In the genomic region with DNA sequence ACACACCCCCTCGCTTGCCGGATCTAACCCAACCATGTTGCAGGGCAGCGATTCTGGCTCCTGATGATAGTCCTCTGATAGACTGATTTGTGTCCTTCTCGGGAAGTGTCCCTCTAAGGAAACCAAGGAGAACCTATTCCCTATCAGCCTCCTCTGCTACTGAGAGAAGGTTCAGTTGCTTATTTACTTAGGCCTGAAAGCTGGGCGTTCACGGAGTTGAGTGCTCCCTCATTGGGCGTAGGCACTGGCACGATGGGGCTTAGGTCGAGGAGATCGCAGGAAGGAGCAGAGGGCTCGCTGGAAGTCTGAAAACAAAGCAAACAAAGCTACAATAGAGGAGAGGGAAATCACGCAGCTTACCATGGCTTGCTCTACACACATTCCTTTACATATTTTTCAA, we compare ENCODE assay signal across 17 mouse cellular contexts.
"Had no signal": no experiment of that assay in that cellular context is flagged by ENCODE, and none has a peak within 500 bp of the region (broad histone marks: within the 10 kb centered on the region; RNA-seq: fewer than 3 reads in every experiment).

No protein-coding gene starts in this region.

- H3K9me3 ChIP-seq: limb, embryonic 12.5 days; limb, embryonic 15.5 days; liver, embryonic 12.5 days; lung, embryonic 15.5 days; midbrain, embryonic 13.5 days had no signal

- H3K27ac ChIP-seq: kidney, postnatal 0 days; layer of hippocampus, adult 2 months; limb, embryonic 12.5 days; limb, embryonic 15.5 days; liver, embryonic 12.5 days; lung, embryonic 15.5 days; macrophage; midbrain, embryonic 13.5 days had no signal

- DNase-seq: kidney, adult 2 months; kidney, postnatal 25 days; layer of hippocampus, postnatal 36 days; left cerebral cortex, postnatal 4 days; right cerebral cortex, adult 18-20 months; right cerebral cortex, postnatal 14 days; thymus, postnatal 25 days had no signal

- H3K4me2 ChIP-seq: limb, embryonic 12.5 days; limb, embryonic 15.5 days; liver, embryonic 12.5 days; lung, embryonic 15.5 days; midbrain, embryonic 13.5 days had no signal

- H3K36me3 ChIP-seq: limb, embryonic 12.5 days had no signal

- H3K4me3 ChIP-seq: layer of hippocampus, adult 2 months; limb, embryonic 12.5 days; limb, embryonic 15.5 days; liver, embryonic 12.5 days; lung, embryonic 15.5 days; midbrain, embryonic 13.5 days had no signal

- H3K27me3 ChIP-seq: limb, embryonic 12.5 days; limb, embryonic 15.5 days; liver, embryonic 12.5 days; lung, embryonic 15.5 days; midbrain, embryonic 13.5 days had no signal

- H3K4me1 ChIP-seq: limb, embryonic 12.5 days; midbrain, embryonic 13.5 days had no signal

- H3K9ac ChIP-seq: limb, embryonic 12.5 days; limb, embryonic 15.5 days; liver, embryonic 12.5 days; lung, embryonic 15.5 days; midbrain, embryonic 13.5 days had no signal

- ATAC-seq: intestine, postnatal 0 days; liver, embryonic 12.5 days; midbrain, embryonic 13.5 days; midbrain, embryonic 16.5 days had no signal
